Mouse (Mus musculus) neural tube, embryonic 14.5 days (tissue): ENCODE data around the gene Pecam1. TPM values are rescaled to one million over a fixed set of nuclear protein-coding genes. Genes with fewer than 3 reads are reported as not detected.

Experiments used
- ATAC-seq: fragments of 200-750 bp; cut with Nextera tagmentation; 2 replicates; pipeline ENCODE4 v1.8.0; 2017; ENCODE audit warnings: low read depth, mild to moderate bottlenecking, moderate TSS enrichment, moderate library complexity
- H3K27ac ChIP-seq: fragments of 300-500 bp; sonication (generic); 2 replicates; pipeline ENCODE4 v1.5.1; 2014; ENCODE audit warnings: low read depth, mild to moderate bottlenecking, control low read depth, low read length, moderate library complexity, mixed read lengths
- H3K27me3 ChIP-seq: fragments of 300-500 bp; sonication (generic); 2 replicates; pipeline ENCODE4 v1.6.1; 2014; ENCODE audit warnings: low read length; ENCODE audit not compliant: control insufficient read depth, insufficient read depth
- H3K36me3 ChIP-seq: fragments of 300-500 bp; sonication (generic); 2 replicates; pipeline ENCODE4 v1.6.1; 2014; ENCODE audit warnings: low read length, mixed read lengths; ENCODE audit not compliant: control insufficient read depth, insufficient read depth
- H3K4me1 ChIP-seq: fragments of 300-500 bp; sonication (generic); 2 replicates; pipeline ENCODE4 v1.6.1; 2014; ENCODE audit warnings: low read length; ENCODE audit not compliant: control insufficient read depth, insufficient read depth
- H3K4me2 ChIP-seq: fragments of 300-500 bp; sonication (generic); 2 replicates; pipeline ENCODE4 v1.6.1; 2014; ENCODE audit warnings: mild to moderate bottlenecking, low read depth, low read length, control low read depth
- H3K4me3 ChIP-seq: fragments of 300-500 bp; sonication (generic); 2 replicates; pipeline ENCODE4 v1.5.1; 2014; ENCODE audit warnings: low read depth, low read length, control low read depth, mixed read lengths
- H3K9ac ChIP-seq: fragments of 300-500 bp; sonication (generic); replicated peaks from 2 replicates; pipeline ENCODE4 v1.6.1; 2014; ENCODE audit warnings: low read depth, mild to moderate bottlenecking, control low read depth, low read length, mixed read lengths
- H3K9me3 ChIP-seq: fragments of 300-500 bp; sonication (generic); 2 replicates; pipeline ENCODE4 v1.6.1; 2016; ENCODE audit warnings: low read length; ENCODE audit not compliant: control insufficient read depth
- WGBS: fragments of 180-500 bp; shearing (Covaris S2); extraction: QIAGEN DNeasy Blood & Tissue Kit; methylation state at CpG from one replicate; pipeline ENCODE4 v1.1.7; 2014; 5-methylcytosine and 5-hydroxymethylcytosine counted together
- microRNA-seq: library from miRNA; unstranded; fragments of <30 nt; microRNA quantifications from one replicate; pipeline ENCODE4, GENCODE M21; 2016
- polyA plus RNA-seq: library from polyadenylated mRNA; unstranded; fragments of >200 nt; fragmentation: Nextera tagmentation; extraction: Ambion mirVana; gene quantifications from 2 replicates; pipeline ENCODE4 v1.2.1, GENCODE M21; 2014

The Pecam1 gene
- polyA plus RNA-seq, 1 experiment from 2014 or later, result 9.4 TPM

- H3K27me3 ChIP-seq, result no peaks in the 10 kb centered on the region
- H3K4me1 ChIP-seq, result peaks cover 11% of the 10 kb centered on the region
- H3K36me3 ChIP-seq, result no peaks in the 10 kb centered on the region
- peak overlapping the region; percentile 92 for H3K4me3 ChIP-seq
- H3K9me3 ChIP-seq, result no peaks in the 10 kb centered on the region
- peak overlapping the region; percentile 78 for H3K9ac ChIP-seq
- peak overlapping the region; percentile 84 for H3K27ac ChIP-seq
- peak overlapping the region; percentile 84 for H3K4me2 ChIP-seq
- 0% methylated on average over 64 of the region's 67 CpGs for WGBS
- ATAC-seq, result peak; percentile 82
Measured at GRCm38 (mm10) chr11:106612209-106612960, 138.0 kb downstream of the Pecam1 start.

DNA sequence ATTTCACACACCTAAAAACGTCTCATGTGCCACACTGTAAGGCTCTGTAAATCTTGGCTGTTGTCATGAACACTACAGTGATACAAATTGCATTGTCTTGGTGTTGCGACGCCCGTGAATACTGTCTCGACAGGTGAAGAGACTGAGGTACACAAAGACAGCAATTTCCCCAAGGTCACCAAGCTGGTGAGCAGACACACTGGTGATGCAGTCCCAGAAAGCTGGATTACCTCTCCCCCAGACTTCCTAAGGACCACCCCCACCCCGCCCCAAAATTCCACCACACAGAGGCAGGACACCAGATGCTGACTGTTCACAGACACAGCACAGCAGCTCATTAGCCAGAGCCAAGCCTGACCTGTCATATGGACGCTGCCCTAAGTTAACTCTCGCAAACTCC, 140.7 kb downstream of the Pecam1 start:
- Histone ChIP-seq H3K4me1 (peaks cover 11% of the 10 kb centered on the region), H3K9me3 (no peaks in the 10 kb centered on the region), H3K9ac (no peak overlapping the region), H3K36me3 (no peaks in the 10 kb centered on the region), H3K27ac (no peak overlapping the region), H3K27me3 (no peaks in the 10 kb centered on the region), H3K4me3 (no peak overlapping the region), H3K4me2 (no peak overlapping the region)
- ATAC-seq, result no peak
- WGBS, result 68% methylated on average over 8 of the region's 8 CpGs

DNA sequence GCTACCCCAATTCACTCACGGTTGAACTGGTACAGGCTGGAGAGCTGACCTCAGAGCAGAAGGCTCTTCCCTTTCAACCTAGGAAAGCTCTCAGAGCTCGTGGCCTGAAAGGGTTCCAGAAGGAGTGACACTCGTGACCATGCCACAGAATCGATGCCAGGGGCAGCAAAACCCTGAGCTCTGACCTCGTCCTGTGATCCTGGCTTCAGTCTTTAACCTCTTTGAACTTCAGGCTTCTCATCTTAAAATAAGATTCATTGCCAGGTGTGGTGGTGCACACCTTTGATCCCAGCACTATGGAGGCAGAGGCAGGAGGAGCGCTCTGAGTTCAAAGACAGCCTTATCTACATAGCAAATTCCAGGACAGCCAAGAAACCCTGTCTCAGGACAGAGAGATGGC, 143.1 kb downstream of the Pecam1 start:
- 70% methylated on average over 6 of the region's 6 CpGs for WGBS

GRCm38 (mm10) chr11:106606042-106606441, 144.4 kb downstream of the Pecam1 start:
- no peak for ATAC-seq
- Histone ChIP-seq H3K9me3 (no peaks in the 10 kb centered on the region), H3K4me1 (no peaks in the 10 kb centered on the region), H3K27ac (no peak overlapping the region), H3K4me2 (no peak overlapping the region), H3K4me3 (no peak overlapping the region), H3K36me3 (no peaks in the 10 kb centered on the region), H3K27me3 (no peaks in the 10 kb centered on the region), H3K9ac (no peak overlapping the region)
- 53% methylated on average over 5 of the region's 5 CpGs for WGBS

More for the DNA sequence above, 143.1 kb downstream of the Pecam1 start:
- no peaks in the 10 kb centered on the region for H3K36me3 ChIP-seq
- ATAC-seq, result no peak
- no peaks in the 10 kb centered on the region for H3K9me3 ChIP-seq
- no peak overlapping the region for H3K27ac ChIP-seq
- no peak overlapping the region for H3K9ac ChIP-seq
- H3K27me3 ChIP-seq, result no peaks in the 10 kb centered on the region
- no peak overlapping the region for H3K4me2 ChIP-seq
- peaks cover 8% of the 10 kb centered on the region for H3K4me1 ChIP-seq
- H3K4me3 ChIP-seq, result no peak overlapping the region

Small RNA genes within 50 kb of the gene (microRNA-seq; reads per million reads assigned to microRNA genes)
- gene Gm25994, result not detected
- 7.1 reads per million, percentile 14 among the genes with 10 or more reads in this experiment for gene Mir3064

Other genes starting within 250 kb of the Pecam1 start
- gene Tex2, start 137.2 kb downstream of the Pecam1 start, polyA plus RNA-seq, result 37.7 and 39.5 TPM in 2 replicates
- gene Milr1, start 598 bp upstream of the Pecam1 start, polyA plus RNA-seq, result 0.51 and 1.4 TPM in 2 replicates
- gene Polg2, start 28.9 kb upstream of the Pecam1 start, polyA plus RNA-seq, result 10.3 and 10.4 TPM in 2 replicates
- 447 and 486 TPM in 2 replicates for gene Ddx5, start 38.6 kb upstream of the Pecam1 start, polyA plus RNA-seq
- gene Cep95, start 38.6 kb upstream of the Pecam1 start, polyA plus RNA-seq, result 15.1 and 18.9 TPM in 2 replicates
- gene Smurf2, start 170.1 kb upstream of the Pecam1 start, polyA plus RNA-seq, result 18.6 and 19.5 TPM in 2 replicates
- gene Kpna2, start 248.9 kb upstream of the Pecam1 start, polyA plus RNA-seq, result 110 and 128 TPM in 2 replicates